Mouse (Mus musculus): ENCODE measurements at regions not wholly inside any gene's neighbourhood (a gene's known extent, or its start where the extent isn't known, plus 50 kb on each side); places are given as distances from the start of the nearest gene placed in this dataset.
"Not testable (repeated sequence)": the region's sequence is repeated elsewhere in the genome, so short reads cannot be mapped to it uniquely, and the experiment has no call there.

DNA sequence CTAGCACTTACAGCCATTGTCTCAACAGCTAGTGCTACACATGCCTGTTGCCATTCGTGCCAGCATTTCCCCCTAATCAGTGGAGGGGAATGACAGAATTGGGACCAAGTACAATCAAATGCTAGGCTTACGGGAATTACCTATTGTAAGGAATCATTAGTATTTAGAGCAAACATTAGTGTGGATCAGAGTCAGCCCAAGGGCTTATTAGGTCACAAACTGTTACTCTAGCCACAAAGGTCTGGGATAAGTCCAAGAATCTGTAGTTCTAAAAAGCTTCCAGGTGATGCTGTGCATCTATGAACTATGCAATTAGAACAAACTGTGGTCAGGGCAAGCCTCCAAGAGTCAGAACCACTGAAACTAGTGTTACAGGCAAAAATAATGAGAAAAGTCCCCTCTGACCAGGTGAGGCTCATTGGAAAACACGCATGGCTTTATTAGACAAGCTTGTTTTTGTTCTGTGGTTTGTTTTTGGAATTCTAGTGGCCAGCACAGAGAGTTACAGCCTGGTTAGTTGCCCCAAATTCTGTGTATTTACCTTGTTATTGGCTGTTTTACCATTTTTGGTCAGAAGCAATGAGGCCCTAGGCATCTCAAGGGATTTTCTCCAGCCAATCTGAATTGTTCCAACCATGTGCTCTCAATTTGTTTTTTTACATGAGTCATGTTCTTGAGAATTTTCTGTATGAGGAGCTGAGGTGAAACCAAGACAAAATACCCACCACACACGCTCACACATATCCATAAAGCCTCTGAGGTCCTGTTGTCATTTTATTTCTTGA lies 319.0 kb upstream of the Ube2e3 start:
- Histone ChIP-seq H3K36me3 (ENCODE audit: control insufficient read depth, insufficient read depth, low read length) (no peaks in the 10 kb centered on the region), H3K4me1 (ENCODE audit: control insufficient read depth, insufficient read depth, insufficient read length, low read length) (no peaks in the 10 kb centered on the region), H3K4me3 (ENCODE audit: low read depth, low read length) (no peak overlapping the region), H3K27me3 (ENCODE audit: control insufficient read depth, insufficient read depth, low read length) (no peaks in the 10 kb centered on the region), H3K27ac (ENCODE audit: insufficient read depth, low read depth, low read length) (no peak overlapping the region)
- WGBS, result 72% methylated on average over 4 of the region's 4 CpGs
- TF ChIP-seq POLR2A (IDR thresholded peaks at IDR 0.05; ENCODE audit: low read depth, low read length) (no peak), CTCF (IDR thresholded peaks at IDR 0.05; ENCODE audit: extremely low read depth, insufficient read length, insufficient replicate concordance, low read depth, low read length) (no peak)

DNA sequence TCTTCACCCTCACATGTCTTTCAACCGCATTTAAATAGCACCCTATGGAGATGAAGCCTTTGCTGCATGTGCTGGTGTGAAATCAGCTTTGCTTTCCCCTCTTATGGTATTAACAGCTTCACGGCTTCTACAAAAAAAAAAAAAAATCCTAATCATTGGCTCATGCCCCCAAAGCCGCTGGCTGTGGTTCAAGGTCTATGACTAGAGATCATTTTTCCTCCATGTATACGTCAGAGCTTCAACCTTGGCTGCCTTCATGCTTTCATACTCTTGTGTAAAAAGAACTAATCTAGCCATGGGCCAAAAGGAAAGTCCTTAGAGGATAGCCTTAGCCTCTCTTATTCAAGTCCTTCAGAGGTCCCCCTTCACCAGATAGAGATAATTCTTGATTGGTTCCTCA lies 320.6 kb upstream of the Ube2e3 start:
- Histone ChIP-seq H3K27me3 (ENCODE audit: control insufficient read depth, insufficient read depth, low read length) (no peaks in the 10 kb centered on the region), H3K4me3 (ENCODE audit: low read depth, low read length) (no peak overlapping the region), H3K27ac (ENCODE audit: insufficient read depth, low read depth, low read length) (no peak overlapping the region), H3K36me3 (ENCODE audit: control insufficient read depth, insufficient read depth, low read length) (no peaks in the 10 kb centered on the region), H3K4me1 (ENCODE audit: control insufficient read depth, insufficient read depth, insufficient read length, low read length) (no peaks in the 10 kb centered on the region)
- WGBS, result 75% methylated on average over 4 of the region's 4 CpGs
- no peak for TF ChIP-seq POLR2A (IDR thresholded peaks at IDR 0.05; ENCODE audit: low read depth, low read length)
- no peak for TF ChIP-seq CTCF (IDR thresholded peaks at IDR 0.05; ENCODE audit: extremely low read depth, insufficient read length, insufficient replicate concordance, low read depth, low read length)

DNA sequence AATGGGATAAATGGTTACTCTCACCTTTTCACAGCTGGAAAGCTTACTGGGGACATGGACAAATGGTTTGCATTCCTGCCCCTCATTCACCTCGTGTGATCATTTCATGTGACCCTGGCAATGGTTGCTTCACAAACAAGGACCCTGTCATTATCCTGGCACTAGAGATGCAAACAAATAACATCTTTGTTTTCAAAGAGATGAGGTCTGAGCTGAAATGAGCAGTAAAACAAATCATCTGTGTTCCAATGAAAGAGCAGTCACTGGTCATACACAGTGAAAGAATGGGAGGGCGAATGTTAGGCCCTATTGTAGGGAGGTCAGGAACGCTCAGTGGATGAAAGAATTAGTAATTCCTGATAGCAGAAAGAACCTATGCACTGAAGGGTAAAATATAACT lies 327.5 kb upstream of the Ube2e3 start:
- H3K36me3 ChIP-seq (ENCODE audit: control insufficient read depth, insufficient read depth, low read length), result no peaks in the 10 kb centered on the region
- no peaks in the 10 kb centered on the region for H3K27me3 ChIP-seq (ENCODE audit: control insufficient read depth, insufficient read depth, low read length)
- H3K4me3 ChIP-seq (ENCODE audit: low read depth, low read length), result no peak overlapping the region
- no peaks in the 10 kb centered on the region for H3K4me1 ChIP-seq (ENCODE audit: control insufficient read depth, insufficient read depth, insufficient read length, low read length)
- TF ChIP-seq POLR2A (IDR thresholded peaks at IDR 0.05; ENCODE audit: low read depth, low read length) (no peak), CTCF (IDR thresholded peaks at IDR 0.05; ENCODE audit: extremely low read depth, insufficient read length, insufficient replicate concordance, low read depth, low read length) (no peak)
- no peak overlapping the region for H3K27ac ChIP-seq (ENCODE audit: insufficient read depth, low read depth, low read length)
- 53% methylated on average over 3 of the region's 3 CpGs for WGBS

DNA sequence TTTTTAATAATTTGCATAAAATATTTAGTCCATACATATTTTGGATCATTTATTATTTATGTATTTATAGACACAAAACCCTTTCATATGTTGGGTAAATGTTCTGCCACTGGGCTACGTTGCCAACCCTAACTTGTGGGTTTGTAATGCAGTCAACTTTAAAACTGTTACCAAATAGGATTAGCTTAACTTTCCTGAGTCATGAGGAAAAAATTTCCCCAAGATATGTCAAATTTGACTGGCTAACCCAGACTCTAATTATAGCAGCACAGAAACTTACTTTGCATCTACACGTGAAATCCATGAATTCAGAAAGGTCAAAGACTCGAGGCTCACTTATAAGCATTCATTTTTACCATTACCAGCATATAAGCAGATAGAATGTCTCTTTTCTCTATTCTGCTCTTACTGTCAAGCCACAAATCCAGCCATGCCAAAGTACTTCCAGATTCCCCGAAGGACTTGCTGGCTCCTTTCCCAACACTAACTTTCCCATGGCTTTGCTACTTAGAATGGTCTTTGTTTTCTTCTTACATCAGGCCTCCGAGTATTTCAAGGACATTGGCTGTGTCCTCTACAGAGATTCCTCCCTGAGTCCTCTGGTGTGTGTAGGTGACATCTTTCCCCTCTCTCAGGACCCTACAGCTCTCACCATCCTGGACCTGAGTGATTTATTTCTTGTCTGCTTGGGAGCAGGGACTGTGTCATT lies 328.2 kb upstream of the Ube2e3 start:
- no peak overlapping the region for H3K27ac ChIP-seq (ENCODE audit: insufficient read depth, low read depth, low read length)
- no peaks in the 10 kb centered on the region for H3K36me3 ChIP-seq (ENCODE audit: control insufficient read depth, insufficient read depth, low read length)
- no peak overlapping the region for H3K4me3 ChIP-seq (ENCODE audit: low read depth, low read length)
- no peaks in the 10 kb centered on the region for H3K4me1 ChIP-seq (ENCODE audit: control insufficient read depth, insufficient read depth, insufficient read length, low read length)
- WGBS, result 52% methylated on average over 5 of the region's 5 CpGs
- no peaks in the 10 kb centered on the region for H3K27me3 ChIP-seq (ENCODE audit: control insufficient read depth, insufficient read depth, low read length)
- TF ChIP-seq CTCF (IDR thresholded peaks at IDR 0.05; ENCODE audit: extremely low read depth, insufficient read length, insufficient replicate concordance, low read depth, low read length) (no peak), POLR2A (IDR thresholded peaks at IDR 0.05; ENCODE audit: low read depth, low read length) (no peak)

DNA sequence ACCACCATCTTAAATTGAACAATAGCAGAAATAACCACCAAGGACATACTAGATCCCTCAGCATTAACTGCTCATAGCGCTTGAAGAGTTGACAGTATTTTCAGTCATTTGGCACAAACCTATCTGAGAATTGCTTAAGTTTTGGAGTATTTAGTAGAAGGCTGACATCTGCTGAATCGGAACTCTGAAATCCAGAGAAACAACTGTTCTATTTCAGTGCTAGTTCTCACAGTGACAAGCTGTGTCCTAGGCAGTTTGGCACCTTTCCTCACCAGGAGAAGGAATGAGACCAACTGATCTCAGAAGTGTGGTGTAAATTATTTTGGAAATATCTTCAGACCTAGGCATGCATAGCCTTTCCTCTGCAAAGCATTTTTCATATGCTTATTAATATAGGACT lies 330.4 kb upstream of the Ube2e3 start:
- H3K36me3 ChIP-seq (ENCODE audit: control insufficient read depth, insufficient read depth, low read length), result no peaks in the 10 kb centered on the region
- WGBS, result 87% methylated on average over 2 of the region's 2 CpGs
- H3K27ac ChIP-seq (ENCODE audit: insufficient read depth, low read depth, low read length), result no peak overlapping the region
- H3K27me3 ChIP-seq (ENCODE audit: control insufficient read depth, insufficient read depth, low read length), result no peaks in the 10 kb centered on the region
- no peak for TF ChIP-seq CTCF (IDR thresholded peaks at IDR 0.05; ENCODE audit: extremely low read depth, insufficient read length, insufficient replicate concordance, low read depth, low read length)
- TF ChIP-seq POLR2A (IDR thresholded peaks at IDR 0.05; ENCODE audit: low read depth, low read length), result no peak
- H3K4me3 ChIP-seq (ENCODE audit: low read depth, low read length), result no peak overlapping the region
- no peaks in the 10 kb centered on the region for H3K4me1 ChIP-seq (ENCODE audit: control insufficient read depth, insufficient read depth, insufficient read length, low read length)

GRCm38 (mm10) chr2:78533881-78534280 lies 334.0 kb upstream of the Ube2e3 start:
- H3K27ac ChIP-seq (ENCODE audit: insufficient read depth, low read depth, low read length); H3K36me3 ChIP-seq (ENCODE audit: control insufficient read depth, insufficient read depth, low read length); H3K27me3 ChIP-seq (ENCODE audit: control insufficient read depth, insufficient read depth, low read length); H3K4me1 ChIP-seq (ENCODE audit: control insufficient read depth, insufficient read depth, insufficient read length, low read length); H3K4me3 ChIP-seq (ENCODE audit: low read depth, low read length): not testable (repeated sequence)
- WGBS, result 92% methylated on average over 5 of the region's 5 CpGs

DNA sequence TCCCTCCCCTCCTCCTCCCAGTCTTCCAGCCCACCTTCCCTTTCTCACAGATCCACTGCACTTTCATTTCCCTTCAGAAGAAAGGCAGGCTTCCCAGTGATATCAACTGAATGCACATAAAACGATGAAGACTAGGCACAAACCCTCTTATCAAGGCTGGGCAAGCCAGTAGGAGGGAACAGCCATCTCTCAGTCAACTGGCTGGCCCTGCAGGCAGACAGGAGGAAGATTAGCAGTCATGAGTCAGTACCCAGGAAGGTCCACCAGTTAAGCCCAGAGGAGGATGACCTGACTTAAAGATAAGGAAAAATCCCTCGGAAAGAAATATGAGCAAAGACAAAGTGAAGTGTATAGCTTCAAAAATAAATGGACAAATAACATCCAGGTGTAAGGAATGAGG lies 337.4 kb upstream of the Ube2e3 start:
- Histone ChIP-seq H3K27ac (ENCODE audit: insufficient read depth, low read depth, low read length) (no peak overlapping the region), H3K4me1 (ENCODE audit: control insufficient read depth, insufficient read depth, insufficient read length, low read length) (no peaks in the 10 kb centered on the region), H3K4me3 (ENCODE audit: low read depth, low read length) (no peak overlapping the region), H3K27me3 (ENCODE audit: control insufficient read depth, insufficient read depth, low read length) (no peaks in the 10 kb centered on the region), H3K36me3 (ENCODE audit: control insufficient read depth, insufficient read depth, low read length) (no peaks in the 10 kb centered on the region)
- TF ChIP-seq CTCF (IDR thresholded peaks at IDR 0.05; ENCODE audit: extremely low read depth, insufficient read length, insufficient replicate concordance, low read depth, low read length) (no peak), POLR2A (IDR thresholded peaks at IDR 0.05; ENCODE audit: low read depth, low read length) (no peak)
- 32% methylated on average over 2 of the region's 2 CpGs for WGBS

Measured in small intestine, adult 2 months (tissue).